Mouse (Mus musculus) adrenal gland, adult (tissue): ENCODE data around the gene Mast4.
A peak's percentile ranks its signal among the peaks of the same experiment; 100 is the strongest.

Source experiments
- DNase-seq, 2 experiments: peaks; one replicate each; pipeline ENCODE4 v3.0.0; 2022 to 2023; ENCODE audit warnings: low spot score in 1 of 2; ENCODE audit not compliant: inconsistent age in 2 of 2

The Mast4 gene

DNA sequence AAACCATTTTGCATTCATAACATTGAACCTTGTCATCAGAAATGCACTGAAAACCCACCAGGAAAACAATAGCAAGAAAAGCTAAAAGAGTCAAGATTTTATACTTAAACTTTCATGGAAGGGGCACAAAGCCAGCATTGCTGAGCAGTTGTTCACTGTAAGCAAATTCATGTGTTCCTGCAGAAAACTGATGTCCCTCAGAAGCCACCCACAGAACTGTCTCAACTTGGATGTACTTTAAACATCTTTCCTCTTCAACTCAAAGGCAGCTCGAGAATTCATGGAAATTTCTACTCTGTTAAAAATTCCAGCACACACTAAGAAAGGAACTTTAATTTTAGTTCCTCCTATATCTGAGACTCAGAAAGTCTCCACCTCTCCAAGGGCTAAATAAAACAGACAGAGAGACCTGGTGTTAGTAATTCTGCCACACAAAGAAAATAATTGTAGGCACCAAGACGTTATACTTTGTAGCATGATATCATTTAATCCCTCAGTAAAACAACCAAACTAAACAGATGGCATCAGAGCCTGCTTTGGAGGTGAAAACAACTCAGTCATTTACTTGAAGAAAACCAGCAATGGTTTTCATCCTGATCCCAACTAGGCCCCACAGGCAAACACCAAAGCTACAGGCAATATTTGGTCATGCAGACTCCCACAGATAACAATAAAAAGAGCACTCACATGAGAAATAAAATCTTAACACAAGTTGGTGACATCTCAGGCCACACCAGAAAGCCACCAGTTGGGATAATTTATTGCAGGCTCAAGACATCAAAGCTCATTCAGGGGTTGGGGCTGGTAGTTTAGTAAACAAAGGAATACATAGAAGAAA lies 134.3 kb downstream of the Mast4 start:
- DNase-seq = no peak

DNA sequence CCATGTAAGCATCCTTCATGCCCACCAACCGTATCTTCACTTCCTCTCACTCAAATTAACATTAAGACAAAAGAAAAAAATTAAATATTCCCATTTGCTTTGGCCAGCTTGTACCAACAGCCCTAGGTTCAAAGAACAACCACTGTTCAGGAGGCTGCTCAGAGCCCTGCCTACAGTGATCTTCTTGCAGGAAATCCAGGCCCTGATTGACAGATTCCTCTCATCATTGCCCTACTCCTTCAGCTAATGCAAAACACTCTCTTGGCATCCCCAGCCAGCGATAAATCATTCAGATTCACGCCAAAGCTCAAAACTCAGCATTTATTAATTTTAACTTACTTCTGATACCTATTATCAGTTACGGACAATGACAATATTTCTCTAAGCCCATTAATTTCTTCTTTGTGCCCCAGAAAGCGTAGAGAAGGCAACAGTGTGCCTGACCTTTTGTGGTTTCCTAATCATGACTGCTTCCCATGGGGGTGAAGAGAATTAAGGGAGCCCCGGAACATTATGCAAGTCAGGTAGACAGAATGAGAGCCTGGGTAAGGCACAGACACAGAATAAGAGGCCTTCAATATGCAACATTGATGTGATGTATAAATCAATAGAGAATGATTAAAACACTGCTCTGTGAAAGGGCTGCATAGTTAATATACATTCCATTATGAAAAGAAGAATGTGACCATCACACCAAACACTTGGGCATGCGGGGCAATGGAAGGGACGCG lies 135.9 kb downstream of the Mast4 start:
- DNase-seq = no peak

DNA sequence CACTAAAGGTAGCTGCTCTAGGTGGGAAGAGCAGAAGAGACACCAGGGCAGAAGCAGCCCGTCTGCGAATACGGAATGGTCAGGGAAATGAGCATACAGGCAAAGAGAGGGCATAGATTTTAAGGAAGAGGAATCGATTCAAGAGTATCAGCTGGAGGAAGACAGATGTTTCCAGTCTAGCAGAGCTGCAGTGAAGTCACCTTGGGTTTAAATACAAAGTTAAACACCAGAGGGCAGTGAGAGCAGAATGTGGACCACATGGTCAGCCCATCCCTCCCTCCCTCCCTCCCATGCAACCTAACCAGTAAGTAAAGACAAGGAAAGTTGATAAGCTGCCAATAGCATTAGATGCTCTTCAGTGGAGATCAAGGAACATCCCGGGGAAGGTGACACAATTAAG lies 138.0 kb downstream of the Mast4 start:
- DNase-seq = peak in 1 of 2 experiments; percentile 42

DNA sequence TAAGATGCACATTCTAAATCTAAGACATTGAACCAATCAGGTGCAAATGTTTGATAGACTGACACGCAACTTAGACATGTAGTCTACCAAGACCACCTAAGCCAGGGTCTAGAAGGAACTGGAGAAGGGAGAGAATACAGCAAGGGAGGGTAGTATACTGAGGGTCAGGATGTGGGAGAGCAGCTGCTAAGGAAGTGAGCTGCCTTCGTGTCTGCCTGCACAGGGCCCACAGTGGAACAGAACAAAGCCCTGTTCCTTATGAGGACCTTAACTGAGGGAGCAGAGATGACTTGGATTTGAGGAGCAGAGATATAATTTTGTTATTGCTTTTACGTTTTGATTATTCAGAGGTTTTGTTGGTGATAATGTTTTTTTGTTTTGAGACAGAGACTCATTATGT lies 138.4 kb downstream of the Mast4 start:
- no peak for DNase-seq

DNA sequence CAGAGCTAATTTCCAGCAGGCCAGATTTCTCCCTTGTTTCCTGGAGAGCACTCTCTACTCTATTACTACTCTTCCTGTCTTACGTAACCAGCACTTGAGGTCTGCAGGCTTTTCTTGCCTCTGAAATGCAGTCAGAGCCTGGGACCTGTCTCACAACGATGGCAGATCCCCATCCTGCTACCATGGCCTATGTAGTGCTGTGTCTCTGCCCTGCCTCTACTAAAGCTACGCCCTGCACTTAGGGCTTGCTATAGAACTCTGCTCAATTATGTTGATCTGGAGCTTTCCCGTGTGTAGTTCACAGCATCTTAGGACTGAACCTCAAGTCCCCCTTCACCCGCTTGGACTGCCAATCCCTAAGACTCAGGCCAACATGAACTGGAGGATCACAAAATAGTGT lies 150.7 kb downstream of the Mast4 start:
- DNase-seq = no peak

DNA sequence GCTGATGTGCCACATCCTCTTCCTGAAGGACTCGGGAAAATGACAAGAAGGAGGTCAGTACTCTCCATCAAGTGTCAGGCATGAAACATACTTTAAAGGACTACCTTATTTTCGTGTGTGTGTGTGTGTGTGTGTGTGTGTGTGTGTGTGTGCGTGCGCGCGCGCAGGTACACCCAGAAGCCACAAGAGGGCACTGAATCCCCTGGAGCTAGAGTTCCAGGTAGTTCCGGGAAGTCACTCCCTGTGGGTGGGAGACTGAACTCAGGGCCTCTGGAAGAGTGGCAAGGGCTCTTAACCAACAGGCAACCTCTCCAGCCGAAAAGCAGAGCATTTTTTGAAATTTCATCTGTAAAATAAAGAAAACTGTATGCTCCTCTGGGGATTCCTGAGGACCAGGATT lies 152.5 kb downstream of the Mast4 start:
- DNase-seq = no peak

DNA sequence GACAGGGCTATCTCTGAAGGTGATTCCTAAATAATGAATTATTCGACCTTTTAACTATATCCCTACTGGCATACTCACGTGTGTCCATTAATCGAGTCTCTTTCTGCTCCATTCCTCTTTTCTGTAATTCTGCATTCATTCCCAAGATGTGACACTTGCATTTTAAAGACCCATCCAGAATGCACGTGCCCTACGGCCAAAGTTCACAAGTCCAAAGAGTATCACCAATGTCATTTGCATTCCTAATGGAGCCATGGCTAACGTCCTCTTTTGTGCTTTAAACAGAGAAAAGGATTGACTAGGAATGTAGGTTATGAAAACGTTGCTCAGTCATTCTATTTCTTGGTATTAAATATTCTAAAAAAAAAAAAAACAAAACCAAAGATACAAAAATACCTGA lies 157.4 kb downstream of the Mast4 start:
- no peak for DNase-seq

DNA sequence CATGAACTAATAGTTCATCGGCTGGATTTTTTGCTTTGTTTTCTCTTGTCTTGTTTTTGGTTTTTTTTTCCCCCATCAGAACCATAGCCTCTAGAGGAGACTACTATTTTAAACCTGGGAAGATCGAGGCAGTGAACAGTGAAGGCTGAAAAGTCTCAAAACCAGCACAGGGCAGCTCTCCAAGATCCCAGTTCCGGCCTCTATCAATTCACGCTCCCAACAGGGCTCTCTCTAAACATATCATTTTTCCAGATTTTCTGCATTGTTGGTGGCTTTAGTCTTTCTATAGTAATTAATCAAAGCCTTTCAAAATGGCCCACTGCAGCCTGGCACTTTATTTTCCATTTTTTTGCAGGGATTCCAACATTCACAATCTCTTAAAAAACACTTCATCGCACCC lies 159.9 kb downstream of the Mast4 start:
- peak in 1 of 2 experiments; percentile 60 for DNase-seq

DNA sequence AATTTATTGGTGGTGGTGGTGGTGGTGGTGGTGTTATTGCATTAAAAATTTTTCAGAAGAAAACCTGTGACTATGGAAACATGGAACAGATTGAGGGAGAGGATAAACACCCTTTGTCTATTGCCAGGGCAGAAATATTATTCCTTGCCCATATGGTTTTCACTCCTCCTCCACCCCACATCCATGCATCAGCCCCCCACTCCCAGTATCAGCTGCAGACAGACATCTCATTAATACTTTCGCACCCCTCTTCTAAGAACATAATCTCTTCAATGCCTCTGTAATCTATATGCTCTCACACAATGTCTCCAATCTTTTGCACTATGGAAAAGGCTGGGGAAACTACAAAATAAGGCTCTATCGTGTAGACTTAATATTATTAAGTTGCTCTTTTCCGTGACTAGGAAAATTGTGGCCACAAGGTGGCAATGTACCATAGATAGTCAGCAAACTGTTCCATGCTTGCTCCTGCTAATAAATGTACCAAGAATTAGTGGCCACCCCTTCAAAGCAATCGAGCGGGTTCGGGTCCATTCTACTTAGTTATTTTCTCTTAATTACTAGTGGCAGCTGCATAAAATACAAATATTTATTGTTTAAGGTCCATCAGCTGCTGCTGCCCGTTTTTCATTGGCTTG lies 160.6 kb downstream of the Mast4 start:
- DNase-seq = peak; percentile 70 to 93

DNA sequence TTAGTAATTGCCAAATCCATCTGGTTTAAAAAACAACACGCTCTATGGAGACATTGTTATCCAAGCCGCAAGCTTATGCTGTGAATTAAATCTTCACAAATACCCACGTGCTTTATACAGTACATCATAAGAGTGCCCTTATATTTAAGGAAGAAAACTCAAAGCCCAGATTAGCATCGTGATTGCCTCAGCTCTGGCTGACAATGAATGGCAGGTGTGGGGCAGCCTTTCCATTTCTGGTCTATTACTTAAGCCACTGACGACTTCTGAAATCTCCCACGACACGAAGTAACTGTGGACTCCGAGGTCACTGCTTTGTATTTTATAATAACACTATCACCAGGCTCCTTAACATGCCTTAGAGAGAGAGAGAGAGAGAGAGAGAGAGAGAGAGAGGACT lies 182.4 kb downstream of the Mast4 start:
- no peak for DNase-seq

DNA sequence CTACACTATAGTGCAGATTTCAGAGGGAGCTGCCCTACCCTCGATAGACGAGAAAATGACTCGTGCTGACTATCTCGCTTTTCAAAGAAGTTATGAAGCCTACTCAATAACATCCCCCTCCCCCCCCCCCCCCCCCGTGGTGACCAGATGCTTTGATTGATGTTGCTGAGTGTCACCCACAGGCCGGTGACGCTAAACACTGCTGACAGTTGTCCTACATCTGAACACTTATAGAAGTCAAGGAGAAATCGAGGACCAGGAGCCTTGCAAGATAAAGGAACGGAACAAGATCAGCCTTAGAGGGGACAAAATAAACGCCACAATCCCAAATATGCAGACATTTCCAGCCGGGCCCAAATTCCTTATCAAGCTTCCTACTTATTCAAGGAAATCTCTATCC lies 183.1 kb downstream of the Mast4 start:
- DNase-seq = no peak

DNA sequence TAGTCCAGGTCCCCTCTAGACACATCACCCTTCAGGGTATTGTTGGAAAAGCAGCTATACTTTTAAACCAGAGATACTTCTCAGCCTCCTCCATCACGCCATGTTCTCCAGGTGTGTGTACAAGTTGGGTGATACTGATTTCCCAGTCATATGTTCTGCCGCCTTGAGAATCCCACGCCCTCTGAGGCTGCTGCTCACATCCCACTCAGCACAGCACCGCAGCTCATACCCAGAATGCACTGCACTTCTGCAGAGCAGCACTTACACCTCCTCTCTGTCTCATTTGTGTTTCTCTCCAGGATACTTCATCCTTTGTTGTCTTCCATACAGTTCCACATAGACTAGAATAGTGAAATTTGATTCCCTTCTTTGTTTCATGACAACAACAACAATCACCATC lies 183.6 kb downstream of the Mast4 start:
- no peak for DNase-seq

DNA sequence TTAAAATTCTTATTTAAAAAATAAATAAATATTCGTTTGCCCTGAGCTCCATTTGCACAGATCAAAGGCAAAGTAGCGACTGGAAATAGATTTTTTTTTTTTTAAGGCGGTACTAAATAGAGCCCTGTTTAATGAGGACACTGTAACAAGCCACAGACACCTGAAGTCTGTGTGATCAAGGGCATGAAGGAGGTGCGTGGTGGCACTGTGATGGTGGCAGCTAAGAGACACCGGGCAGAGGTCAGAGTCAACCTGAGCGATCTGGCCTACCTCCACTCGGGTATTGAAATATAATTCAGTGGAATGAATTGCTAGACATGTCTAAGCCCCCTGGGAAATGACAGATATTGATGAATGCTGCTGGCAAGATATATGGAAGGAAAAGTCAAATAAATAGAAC lies 184.9 kb downstream of the Mast4 start:
- no peak for DNase-seq

DNA sequence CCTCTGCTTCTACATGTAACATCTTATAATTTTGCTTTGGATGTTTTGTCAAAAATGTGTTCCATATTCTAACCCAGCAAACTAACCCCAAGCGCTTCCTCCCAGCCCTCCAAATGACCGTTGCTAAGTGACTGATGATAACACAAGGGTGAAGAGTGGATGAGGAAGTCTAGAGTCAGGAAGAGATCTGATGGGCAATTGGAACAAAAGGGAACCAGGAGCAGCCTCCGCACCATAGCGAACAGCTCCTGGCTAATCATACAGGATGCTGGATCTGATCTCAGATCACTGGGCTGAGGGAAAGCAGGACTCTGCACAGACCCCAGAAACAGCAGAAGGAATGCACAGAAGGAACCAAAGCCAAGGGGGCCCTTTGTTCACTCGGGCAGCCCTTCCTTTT lies 190.0 kb downstream of the Mast4 start:
- DNase-seq = no peak

DNA sequence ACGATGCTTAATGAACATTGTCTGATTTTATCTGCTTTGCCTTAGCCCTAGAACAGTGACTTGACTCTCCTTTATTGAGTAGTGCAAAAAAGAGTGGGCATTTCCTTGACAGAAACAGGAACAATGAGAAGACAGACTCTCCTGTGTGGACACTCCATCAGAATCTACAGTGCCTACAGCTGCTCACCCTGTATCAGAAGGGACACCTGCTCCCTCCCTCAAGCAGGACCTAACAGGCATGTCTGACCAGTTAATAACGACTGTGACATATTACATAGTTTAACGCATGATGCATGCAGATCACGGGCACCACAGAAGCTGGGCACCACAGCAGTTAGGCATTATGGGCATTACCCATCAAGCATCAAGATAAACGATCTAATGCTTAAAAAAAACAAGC lies 193.0 kb downstream of the Mast4 start:
- no peak for DNase-seq

DNA sequence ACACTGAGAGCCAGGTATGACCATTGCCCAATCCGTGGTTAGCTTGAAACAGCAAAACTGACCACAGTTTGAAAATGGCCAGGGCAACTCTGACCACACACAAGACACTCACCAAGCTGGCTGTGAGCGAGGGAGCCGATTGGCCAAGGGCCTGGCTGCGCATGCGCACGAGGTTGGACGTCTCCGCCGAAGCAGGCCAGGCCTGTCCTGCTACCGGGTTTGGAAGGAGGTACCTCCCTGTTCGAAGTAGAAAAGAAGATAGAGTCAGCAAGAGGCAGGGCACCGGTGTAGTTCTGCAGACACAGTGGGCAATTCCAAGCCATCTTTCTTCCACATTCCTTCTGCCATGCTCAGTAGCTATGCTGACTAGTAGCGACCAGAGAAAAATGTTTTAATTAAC lies 194.2 kb downstream of the Mast4 start:
- DNase-seq = no peak

DNA sequence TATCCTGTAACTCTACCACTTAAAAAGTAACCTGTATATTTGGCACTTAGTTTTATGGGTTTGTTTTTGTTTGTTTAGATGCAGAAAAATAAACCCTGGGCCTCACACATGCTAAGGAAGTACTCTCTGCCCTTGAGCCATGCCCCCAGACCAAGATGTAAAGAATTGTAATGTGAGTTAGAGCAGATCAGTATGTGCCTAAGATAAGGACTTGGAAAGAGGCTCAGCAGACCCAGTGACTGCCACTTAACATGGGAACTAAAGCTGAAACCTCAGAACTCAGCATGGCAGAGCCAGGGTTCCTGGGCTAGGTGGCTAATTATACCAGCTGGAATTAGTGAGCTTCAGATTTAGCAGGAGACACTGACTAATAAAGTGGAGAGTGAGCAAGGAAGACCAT lies 196.0 kb downstream of the Mast4 start:
- DNase-seq = no peak

DNA sequence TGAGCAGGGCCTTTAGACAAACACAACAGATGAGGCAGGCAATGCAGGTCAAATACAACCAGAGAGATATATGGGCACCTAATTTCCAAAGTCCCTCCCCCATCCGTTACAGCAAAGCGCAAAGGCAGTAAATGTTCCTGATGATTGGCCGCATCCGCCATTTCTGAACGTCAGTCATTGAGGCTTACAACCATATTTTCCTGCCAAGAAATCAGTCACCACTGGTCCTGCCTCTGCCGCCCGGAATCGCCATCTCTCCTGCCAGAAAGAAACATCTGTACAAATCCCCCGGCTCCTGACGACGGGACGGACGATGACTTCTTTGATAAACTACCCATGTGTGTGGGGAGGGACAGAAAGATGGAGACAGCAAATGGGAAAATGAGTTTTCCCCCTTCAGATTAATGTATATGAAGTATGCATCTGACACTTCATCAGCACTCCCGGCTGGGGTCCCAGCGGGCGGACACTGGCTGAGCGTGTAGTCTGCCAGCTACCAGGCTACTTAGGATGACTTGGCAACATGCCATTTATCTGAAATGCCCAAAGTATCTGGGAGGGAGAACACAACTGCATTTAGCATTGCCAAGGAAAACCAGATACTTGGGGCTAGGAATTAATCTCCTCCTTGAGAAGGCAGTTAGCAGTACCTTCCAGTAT lies 198.9 kb downstream of the Mast4 start:
- DNase-seq = no peak

DNA sequence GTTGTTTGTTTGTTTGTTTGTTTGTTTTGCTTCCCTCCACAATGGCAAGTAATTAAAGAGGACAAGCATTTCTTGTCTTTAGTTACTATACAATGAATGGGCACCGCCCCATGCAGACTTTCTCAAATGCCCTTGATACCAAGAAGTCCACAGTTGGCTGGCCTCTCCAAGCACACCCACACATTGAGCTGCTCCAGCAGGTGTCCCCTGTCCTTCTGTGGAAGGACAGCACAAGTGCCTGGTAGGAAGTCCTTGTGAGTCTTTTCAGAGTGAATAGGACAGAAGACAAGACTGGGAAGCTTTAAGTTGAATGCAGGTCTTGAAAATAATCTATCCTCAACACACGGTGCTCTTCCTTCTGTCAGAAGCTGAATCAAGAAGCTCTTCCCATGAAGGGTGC lies 202.5 kb downstream of the Mast4 start:
- no peak for DNase-seq

DNA sequence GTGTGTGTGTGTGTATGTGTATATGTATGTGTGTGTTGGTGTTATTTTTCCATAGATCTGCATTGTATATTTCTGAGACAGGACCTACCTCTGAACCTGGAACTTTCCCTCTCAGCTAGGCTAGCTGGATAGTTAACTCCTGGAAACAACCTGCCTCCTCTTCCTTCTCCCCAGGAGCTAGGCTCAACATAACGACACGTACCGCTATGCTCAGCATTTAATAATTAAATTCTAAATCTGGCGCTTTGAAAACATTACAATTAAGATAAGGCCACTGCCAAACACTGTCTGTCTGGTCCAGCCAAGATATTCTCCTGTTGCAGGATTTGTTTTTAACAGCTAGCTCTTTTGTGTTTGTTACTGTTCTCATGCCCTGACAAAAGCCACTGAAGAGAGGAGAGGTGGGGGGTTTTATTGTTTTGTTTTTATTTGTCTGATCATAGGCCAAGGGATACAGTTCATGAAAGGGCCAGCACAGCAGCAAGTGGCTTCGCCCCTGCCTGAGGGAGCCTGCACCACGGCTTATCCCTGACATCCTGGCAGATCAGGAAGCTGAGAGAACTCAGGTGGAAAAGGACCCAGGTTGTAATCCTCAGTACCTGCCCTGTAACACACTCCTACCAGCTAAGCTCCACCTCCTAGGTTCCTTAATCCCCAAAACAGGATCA lies 205.0 kb downstream of the Mast4 start:
- DNase-seq = no peak

DNA sequence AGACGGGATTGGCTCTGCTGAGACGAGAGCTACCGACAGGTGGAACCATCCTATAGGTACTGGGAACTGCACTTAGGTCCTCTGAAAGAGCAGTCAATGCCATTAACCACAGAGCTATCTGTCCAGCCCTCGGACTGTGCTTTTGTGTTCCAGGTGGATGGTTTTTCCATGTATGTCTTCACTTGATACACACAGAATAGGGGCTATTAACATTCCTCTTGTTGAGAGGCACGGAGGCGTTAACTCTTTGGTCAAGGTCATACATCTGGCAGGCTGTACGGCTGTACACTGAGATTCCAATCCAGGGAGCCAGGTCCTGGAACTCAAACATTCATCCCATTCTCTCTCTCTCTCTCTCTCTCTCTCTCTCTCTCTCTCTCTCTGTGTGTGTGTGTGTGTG lies 205.6 kb downstream of the Mast4 start:
- peak in 1 of 2 experiments; percentile 60 for DNase-seq
